Mouse (Mus musculus) liver, embryonic 11.5 days (tissue): ENCODE results near the gene Smg1. TPM values are rescaled to one million over a fixed set of nuclear protein-coding genes. Genes with fewer than 3 reads are reported as not detected.

ENCODE experiments used
- ATAC-seq: fragments of 200-750 bp; cut with Nextera tagmentation; replicated peaks from 2 replicates; pipeline ENCODE4 v1.8.0; 2017; ENCODE audit warnings: moderate number of reproducible peaks, mild to moderate bottlenecking, moderate TSS enrichment, moderate library complexity; ENCODE audit not compliant: low FRiP score
- DNase-seq: peaks from one replicate; pipeline ENCODE4 v3.0.0-alpha.2; 2017; ENCODE audit warnings: low spot score
- H3K27ac ChIP-seq: fragments of 300-500 bp; sonication (generic); 2 replicates; pipeline ENCODE4 v1.5.1; 2014; ENCODE audit warnings: mild to moderate bottlenecking, low read depth, low read length, control low read depth
- H3K27me3 ChIP-seq: fragments of 300-500 bp; sonication (generic); replicated peaks from 2 replicates; pipeline ENCODE4 v1.6.1; 2014; ENCODE audit warnings: low read length, mixed read lengths; ENCODE audit not compliant: control insufficient read depth, insufficient read depth
- H3K36me3 ChIP-seq: fragments of 300-500 bp; sonication (generic); 2 replicates; pipeline ENCODE4 v1.6.1; 2014; ENCODE audit warnings: mild to moderate bottlenecking, low read length, moderate library complexity, mixed read lengths; ENCODE audit not compliant: control insufficient read depth, insufficient read depth
- H3K4me1 ChIP-seq: fragments of 300-500 bp; sonication (generic); replicated peaks from 2 replicates; pipeline ENCODE4 v1.6.1; 2014; ENCODE audit warnings: low read length, mixed read lengths; ENCODE audit not compliant: control insufficient read depth, insufficient read depth
- H3K4me2 ChIP-seq: fragments of 300-500 bp; sonication (generic); 2 replicates; pipeline ENCODE4 v1.6.1; 2014; ENCODE audit warnings: mild to moderate bottlenecking, control low read depth, moderate library complexity
- H3K4me3 ChIP-seq: fragments of 300-500 bp; sonication (generic); 2 replicates; pipeline ENCODE4 v1.5.1; 2014; ENCODE audit warnings: low read depth, low read length, control low read depth
- H3K9ac ChIP-seq: fragments of 300-500 bp; sonication (generic); 2 replicates; pipeline ENCODE4 v1.6.1; 2014; ENCODE audit warnings: low read depth, low read length, control low read depth
- H3K9me3 ChIP-seq: fragments of 300-500 bp; sonication (generic); 2 replicates; pipeline ENCODE4 v1.6.1; 2016; ENCODE audit warnings: low read length, inconsistent platforms, mixed read lengths; ENCODE audit not compliant: control insufficient read depth
- WGBS: fragments of 180-500 bp; shearing (Covaris S2); extraction: QIAGEN DNeasy Blood & Tissue Kit; methylation state at CpG from one replicate; pipeline ENCODE4 v1.1.7; 2014; 5-methylcytosine and 5-hydroxymethylcytosine counted together
- polyA plus RNA-seq: library from polyadenylated mRNA; unstranded; fragments of >200 nt; fragmentation: Nextera tagmentation; extraction: Ambion mirVana; gene quantifications from 2 replicates; pipeline ENCODE4 v1.2.1, GENCODE M21; 2014

The Smg1 gene
- polyA plus RNA-seq, 1 experiment from 2014 or later, result 14.2 TPM

DNA sequence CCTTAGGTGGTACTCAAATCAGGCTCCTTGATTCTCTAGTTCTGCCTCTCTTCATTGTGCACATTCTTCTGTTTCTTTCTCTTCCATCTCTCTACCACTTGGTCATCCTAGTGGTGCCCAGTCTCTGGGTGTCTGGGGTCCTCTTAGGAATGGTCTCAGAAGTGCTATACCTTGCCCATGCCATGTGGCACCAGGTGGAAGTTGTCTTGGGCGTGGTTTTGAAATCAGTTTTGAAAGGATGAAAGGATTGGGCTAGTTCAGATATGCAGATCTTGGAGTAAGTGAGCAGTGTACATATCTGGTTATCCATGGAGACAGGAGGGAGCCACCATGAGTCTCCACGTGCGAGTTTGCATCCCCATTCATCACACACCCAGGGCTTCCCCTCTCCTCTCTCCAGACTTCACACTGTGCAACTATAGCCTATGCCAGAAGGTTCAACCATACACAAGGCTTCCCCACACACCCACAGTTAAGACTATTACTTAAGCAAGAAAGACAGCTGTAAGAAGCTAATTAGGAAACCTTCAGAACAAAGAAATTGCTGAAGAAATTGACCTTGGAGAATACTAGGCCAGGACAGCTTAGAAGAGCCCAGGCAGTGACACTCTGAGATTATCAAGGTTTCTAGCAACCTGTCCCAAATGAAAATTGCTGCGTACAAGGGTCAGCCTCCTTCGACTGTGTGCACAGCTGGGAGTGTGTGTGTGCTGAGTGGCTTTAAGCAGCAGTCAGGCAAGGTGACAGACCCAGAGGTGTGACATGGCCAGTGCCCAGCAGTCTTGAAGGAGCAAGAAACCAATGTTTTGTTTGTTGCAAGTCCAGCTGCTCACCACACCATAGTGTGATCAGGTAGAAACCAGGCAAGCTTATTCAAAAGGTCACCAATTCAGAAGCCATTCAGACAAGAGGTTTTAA, 139.7 kb downstream of the Smg1 start:
- 44% methylated on average over 5 of the region's 5 CpGs for WGBS
- H3K9me3 ChIP-seq, result no peaks in the 10 kb centered on the region
- peaks cover 15% of the 10 kb centered on the region for H3K4me1 ChIP-seq
- H3K27me3 ChIP-seq, result no peaks in the 10 kb centered on the region
- ATAC-seq, result peak; percentile 16
- H3K27ac ChIP-seq, result no peak overlapping the region; the same call in 1 of the 2 replicates
- no peak overlapping the region for H3K4me3 ChIP-seq
- H3K9ac ChIP-seq, result no peak overlapping the region
- H3K36me3 ChIP-seq, result peaks cover 35% of the 10 kb centered on the region
- H3K4me2 ChIP-seq, result no peak overlapping the region
- DNase-seq, result peak; percentile 49

DNA sequence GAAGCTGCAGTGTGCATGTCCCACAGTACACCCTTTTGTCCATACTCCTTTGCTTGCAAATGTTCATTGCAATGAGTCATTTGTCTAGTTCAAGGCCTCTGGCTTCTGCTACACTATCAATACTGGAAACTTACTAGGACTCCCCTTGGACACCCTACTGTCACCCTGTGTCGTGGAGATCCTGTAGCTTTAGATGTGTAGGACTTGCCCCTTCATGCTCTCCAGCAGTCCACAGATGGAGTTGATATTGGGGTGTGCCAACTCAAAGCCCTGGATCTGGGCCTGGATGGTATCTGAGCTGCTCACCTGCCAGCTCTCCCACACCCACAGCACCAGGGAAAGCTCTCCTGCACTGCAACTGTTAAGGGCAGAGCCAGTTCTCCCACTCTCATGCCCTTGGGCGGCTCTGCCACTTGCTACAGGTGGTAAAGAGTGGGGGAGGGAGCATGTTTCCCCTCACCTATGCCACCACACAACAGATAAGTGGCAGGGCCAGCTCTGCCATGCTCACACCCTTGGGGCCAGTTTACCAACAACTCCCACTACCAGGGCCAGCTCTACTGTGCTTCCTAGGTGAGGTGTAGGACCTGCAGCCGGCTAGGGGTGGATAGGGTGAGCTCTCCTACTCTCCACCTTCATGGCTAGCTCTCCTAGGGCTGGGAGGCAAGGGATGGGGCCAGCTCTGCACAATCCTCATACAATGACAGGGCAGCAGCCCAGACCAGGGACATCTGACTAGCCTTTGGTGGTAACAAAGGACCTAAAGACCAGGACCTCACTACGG, 140.6 kb downstream of the Smg1 start:
- 37% methylated on average over 4 of the region's 4 CpGs for WGBS
- Histone ChIP-seq H3K4me2 (no peak overlapping the region), H3K27me3 (no peaks in the 10 kb centered on the region), H3K27ac (peak overlapping the region; percentile 54; the same call in 1 of the 2 replicates), H3K9ac (no peak overlapping the region), H3K4me1 (peaks cover 10% of the 10 kb centered on the region), H3K4me3 (no peak overlapping the region), H3K9me3 (no peaks in the 10 kb centered on the region), H3K36me3 (peaks cover 28% of the 10 kb centered on the region)
- ATAC-seq, result peak; percentile 58
- peak; percentile 56 for DNase-seq

DNA sequence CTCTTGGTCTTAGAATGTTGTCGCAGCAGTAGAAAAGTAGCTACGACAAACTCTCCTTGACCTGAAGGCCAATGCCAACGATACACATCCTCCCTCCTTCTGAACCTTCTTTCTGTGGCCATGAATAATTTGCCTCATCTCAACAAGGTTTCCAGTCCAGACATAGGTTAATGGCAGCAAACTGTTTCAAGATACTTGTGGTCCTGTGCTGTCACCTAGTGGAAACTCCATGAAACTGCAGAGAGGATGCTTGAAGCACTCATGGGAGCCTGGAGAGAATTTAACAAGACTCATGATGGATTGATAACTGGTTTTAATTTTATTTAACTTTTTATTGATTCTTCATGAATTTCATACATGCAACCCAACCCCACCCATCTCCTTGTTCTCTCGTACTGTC, 141.2 kb downstream of the Smg1 start:
- no peaks in the 10 kb centered on the region for H3K9me3 ChIP-seq
- 46% methylated on average over 4 of the region's 4 CpGs for WGBS
- H3K27me3 ChIP-seq, result no peaks in the 10 kb centered on the region
- peaks cover 10% of the 10 kb centered on the region for H3K4me1 ChIP-seq
- DNase-seq (no peak), ATAC-seq (no peak)
- no peak overlapping the region for H3K4me2 ChIP-seq
- no peak overlapping the region for H3K9ac ChIP-seq
- H3K27ac ChIP-seq, result no peak overlapping the region
- no peak overlapping the region for H3K4me3 ChIP-seq
- peaks cover 21% of the 10 kb centered on the region for H3K36me3 ChIP-seq

DNA sequence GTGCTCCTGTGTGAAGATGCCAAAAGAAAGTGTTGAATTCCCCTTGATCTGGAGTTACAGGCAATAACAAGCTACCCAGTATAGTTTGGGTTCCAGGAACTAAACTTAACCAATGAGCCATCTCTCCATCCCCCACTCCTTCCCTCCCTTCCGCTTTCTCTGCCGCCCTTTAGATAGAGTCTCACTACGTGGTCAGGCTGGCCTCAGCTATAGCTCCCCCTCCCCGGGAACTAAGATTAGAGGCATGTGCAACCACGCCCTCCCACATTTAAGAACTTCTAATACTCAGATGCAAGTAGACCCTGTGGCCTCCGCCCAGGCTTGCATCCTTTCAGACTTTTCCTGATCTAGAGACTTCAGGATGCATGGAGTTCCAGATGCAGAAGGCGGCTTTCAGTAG, 145.9 kb downstream of the Smg1 start:
- H3K9me3 ChIP-seq, result no peaks in the 10 kb centered on the region
- peaks cover 4% of the 10 kb centered on the region for H3K4me1 ChIP-seq
- H3K4me3 ChIP-seq, result no peak overlapping the region
- WGBS, result 39% methylated on average over 7 of the region's 7 CpGs
- ATAC-seq, result peak; percentile 70
- no peak overlapping the region for H3K9ac ChIP-seq
- H3K27me3 ChIP-seq, result no peaks in the 10 kb centered on the region
- no peak overlapping the region for H3K27ac ChIP-seq
- 0 out of 2 replicates have a peak overlapping the region, but pooled peaks have one; percentile 22 for H3K4me2 ChIP-seq
- DNase-seq, result no peak
- no peaks in the 10 kb centered on the region for H3K36me3 ChIP-seq

Other genes with a start within 250 kb of the Smg1 start
- gene Rps15a, start 127.5 kb downstream of the Smg1 start, polyA plus RNA-seq, result 865 and 937 TPM in 2 replicates
- 279 and 288 TPM in 2 replicates for gene Arl6ip1, start 114.0 kb downstream of the Smg1 start, polyA plus RNA-seq
- 0.61 and 1.2 TPM in 2 replicates for gene Syt17, start 204.6 kb upstream of the Smg1 start, polyA plus RNA-seq
- 1.0 and 1.1 TPM in 2 replicates for gene Itpripl2, start 248.3 kb upstream of the Smg1 start, polyA plus RNA-seq